Mouse (Mus musculus): Measurements from ENCODE around the gene Rps26. TPM values are rescaled to one million over a fixed set of nuclear protein-coding genes. Genes with fewer than 3 reads are reported as not detected.

The Rps26 gene
- polyA plus RNA-seq, 1 experiment from 2014 or later: 624 TPM

DNA sequence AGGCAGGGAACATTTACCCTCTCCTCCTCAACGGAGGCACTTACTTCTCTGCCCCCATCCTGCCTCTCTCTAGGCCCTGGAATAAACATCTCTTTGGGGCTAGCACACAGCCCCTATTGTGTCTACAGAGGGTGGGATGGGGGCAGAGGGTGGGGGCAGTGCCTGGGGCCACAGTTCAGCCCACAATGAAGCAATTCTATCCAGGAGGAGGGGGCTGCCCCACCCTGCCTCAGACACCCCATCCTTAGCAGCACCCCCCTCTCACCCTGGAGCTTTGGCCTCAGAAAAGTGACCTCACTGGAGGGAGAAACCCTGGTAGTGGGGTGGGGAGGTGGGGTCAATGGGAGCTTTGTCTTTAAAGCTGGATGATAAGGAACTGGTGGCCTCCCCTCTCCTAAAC lies 40.0 kb downstream of the Rps26 start:
- WGBS: 8% methylated on average over 1 of the region's 1 CpGs
- Histone ChIP-seq H3K4me3 (ENCODE audit: low read length) (peak overlapping the region; percentile 66), H3K4me2 (ENCODE audit: low read depth, low read length) (peak overlapping the region; percentile 57), H3K27ac (ENCODE audit: low read length) (peak overlapping the region; percentile 96), H3K9me3 (ENCODE audit: control insufficient read depth, low read length) (no peaks in the 10 kb centered on the region), H3K36me3 (ENCODE audit: control insufficient read depth, insufficient read depth, low read length) (peaks cover 2% of the 10 kb centered on the region; the same call in 1 of the 2 replicates), H3K27me3 (replicated peaks; ENCODE audit: control insufficient read depth, insufficient read depth, low read length) (peaks cover 4% of the 10 kb centered on the region; the same call in 1 of the 2 replicates), H3K4me1 (ENCODE audit: control insufficient read depth, insufficient read depth, low read length) (peaks cover 25% of the 10 kb centered on the region), H3K9ac (ENCODE audit: low read depth, low read length) (peak overlapping the region; percentile 65)
- no peak for ATAC-seq

DNA sequence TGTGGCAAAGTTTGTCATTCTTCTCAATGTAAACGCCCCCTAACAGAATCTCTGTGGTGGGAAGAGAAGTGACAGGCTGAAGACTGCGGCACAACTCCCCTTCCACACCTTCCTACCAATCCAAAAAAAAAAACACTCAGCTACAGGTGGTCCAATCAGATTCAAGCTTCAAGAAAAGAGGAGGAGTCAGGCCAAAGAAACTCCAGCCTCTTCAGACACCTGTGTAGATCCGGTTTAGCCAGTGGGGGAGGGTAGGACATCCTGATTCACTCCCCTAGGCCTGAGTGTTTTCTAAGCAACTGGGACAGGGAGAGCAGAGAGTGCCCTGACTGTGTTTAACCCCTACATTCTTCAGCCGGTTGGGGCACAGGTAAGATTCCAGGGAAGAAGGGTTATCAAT lies 42.2 kb downstream of the Rps26 start:
- peak overlapping the region; percentile 69 for H3K27ac ChIP-seq (ENCODE audit: low read length)
- H3K9me3 ChIP-seq (ENCODE audit: control insufficient read depth, low read length): no peaks in the 10 kb centered on the region
- ATAC-seq: peak; percentile 41
- no peak overlapping the region for H3K4me3 ChIP-seq (ENCODE audit: low read length)
- H3K4me2 ChIP-seq (ENCODE audit: low read depth, low read length): peak overlapping the region; percentile 31
- H3K36me3 ChIP-seq (ENCODE audit: control insufficient read depth, insufficient read depth, low read length): peaks cover 2% of the 10 kb centered on the region; the same call in 1 of the 2 replicates
- H3K9ac ChIP-seq (ENCODE audit: low read depth, low read length): 0 out of 2 replicates have a peak overlapping the region, but pooled peaks have one; percentile 2
- 7% methylated on average over 4 of the region's 4 CpGs for WGBS
- H3K27me3 ChIP-seq (replicated peaks; ENCODE audit: control insufficient read depth, insufficient read depth, low read length): peaks cover 4% of the 10 kb centered on the region; the same call in 1 of the 2 replicates
- peaks cover 27% of the 10 kb centered on the region for H3K4me1 ChIP-seq (ENCODE audit: control insufficient read depth, insufficient read depth, low read length)

DNA sequence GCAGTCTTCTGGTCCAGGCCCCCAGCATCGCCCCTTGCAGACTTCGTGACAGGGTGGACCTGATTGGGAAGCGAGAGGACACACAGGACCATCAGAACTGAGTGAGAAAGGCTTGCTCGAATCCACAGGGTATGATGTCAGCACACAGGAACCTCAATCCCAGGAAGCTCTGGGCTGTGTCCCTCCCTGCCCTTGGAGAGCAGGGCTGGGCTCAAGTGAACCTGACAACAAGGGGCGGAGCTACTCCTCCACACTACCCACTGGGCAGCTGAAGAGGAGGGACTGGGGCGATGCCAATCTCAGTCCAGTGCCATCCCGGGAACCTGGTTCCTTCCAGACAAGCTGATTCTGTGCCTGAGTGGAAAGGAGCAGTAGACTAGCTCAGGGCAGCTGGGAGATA lies 42.9 kb downstream of the Rps26 start:
- peaks cover 2% of the 10 kb centered on the region; the same call in 1 of the 2 replicates for H3K36me3 ChIP-seq (ENCODE audit: control insufficient read depth, insufficient read depth, low read length)
- peak overlapping the region; percentile 31; the same call in 1 of the 2 replicates for H3K4me2 ChIP-seq (ENCODE audit: low read depth, low read length)
- WGBS: 35% methylated on average over 7 of the region's 7 CpGs
- H3K27me3 ChIP-seq (replicated peaks; ENCODE audit: control insufficient read depth, insufficient read depth, low read length): peaks cover 4% of the 10 kb centered on the region; the same call in 1 of the 2 replicates
- ATAC-seq: 0 out of 2 replicates have a peak, but pooled peaks have one; percentile 12
- peaks cover 31% of the 10 kb centered on the region for H3K4me1 ChIP-seq (ENCODE audit: control insufficient read depth, insufficient read depth, low read length)
- H3K4me3 ChIP-seq (ENCODE audit: low read length): no peak overlapping the region
- H3K9ac ChIP-seq (ENCODE audit: low read depth, low read length): peak overlapping the region; percentile 16; the same call in 1 of the 2 replicates
- H3K9me3 ChIP-seq (ENCODE audit: control insufficient read depth, low read length): no peaks in the 10 kb centered on the region
- H3K27ac ChIP-seq (ENCODE audit: low read length): peak overlapping the region; percentile 63

DNA sequence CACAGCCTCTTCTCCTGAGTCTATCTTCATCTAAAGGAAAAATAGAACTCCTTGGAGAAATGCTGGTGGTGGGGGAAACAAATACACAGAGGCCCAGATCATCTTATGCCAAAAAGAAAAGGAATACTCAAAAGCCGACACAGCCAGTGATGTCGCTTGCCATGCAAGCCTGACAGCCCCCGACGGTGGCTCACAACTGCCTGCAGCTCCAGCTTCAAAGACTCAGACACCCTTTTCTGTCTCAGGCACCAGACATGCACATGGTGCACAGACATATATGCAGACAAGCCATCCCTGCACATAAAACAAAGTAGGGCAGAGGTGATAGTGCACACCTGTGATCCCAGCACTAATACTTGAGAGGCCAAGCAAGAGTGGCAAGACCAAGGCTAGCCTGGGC lies 46.8 kb downstream of the Rps26 start:
- ATAC-seq: peak; percentile 3
- Histone ChIP-seq H3K4me1 (ENCODE audit: control insufficient read depth, insufficient read depth, low read length) (peaks cover 24% of the 10 kb centered on the region), H3K27me3 (replicated peaks; ENCODE audit: control insufficient read depth, insufficient read depth, low read length) (no peaks in the 10 kb centered on the region), H3K9ac (ENCODE audit: low read depth, low read length) (no peak overlapping the region), H3K4me2 (ENCODE audit: low read depth, low read length) (no peak overlapping the region), H3K36me3 (ENCODE audit: control insufficient read depth, insufficient read depth, low read length) (peaks cover 18% of the 10 kb centered on the region; the same call in 1 of the 2 replicates), H3K27ac (ENCODE audit: low read length) (peak overlapping the region; percentile 73), H3K4me3 (ENCODE audit: low read length) (no peak overlapping the region), H3K9me3 (ENCODE audit: control insufficient read depth, low read length) (no peaks in the 10 kb centered on the region)
- 77% methylated on average over 4 of the region's 4 CpGs for WGBS

DNA sequence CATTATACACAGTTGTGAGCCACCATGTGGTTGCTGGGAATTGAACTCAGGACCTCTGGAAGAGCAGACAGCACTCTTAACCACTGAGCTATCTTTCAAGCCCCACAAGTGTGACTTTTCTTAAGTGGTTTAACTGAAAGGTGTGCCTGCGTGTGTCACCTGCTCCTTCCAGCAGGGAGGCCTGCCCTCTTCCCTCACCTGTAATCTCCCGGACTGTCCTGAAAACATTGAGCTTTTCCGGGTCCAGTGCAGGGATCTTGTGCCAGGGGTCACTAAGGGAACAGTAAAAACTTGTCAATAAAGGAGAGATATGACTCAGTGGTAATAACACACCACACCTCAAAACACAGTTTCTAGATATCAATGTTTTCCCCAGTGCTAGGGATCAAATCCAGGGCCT lies 47.2 kb downstream of the Rps26 start:
- 65% methylated on average over 3 of the region's 3 CpGs for WGBS
- Histone ChIP-seq H3K4me2 (ENCODE audit: low read depth, low read length) (no peak overlapping the region), H3K9me3 (ENCODE audit: control insufficient read depth, low read length) (no peaks in the 10 kb centered on the region), H3K36me3 (ENCODE audit: control insufficient read depth, insufficient read depth, low read length) (peaks cover 18% of the 10 kb centered on the region; the same call in 1 of the 2 replicates), H3K4me3 (ENCODE audit: low read length) (no peak overlapping the region), H3K27me3 (replicated peaks; ENCODE audit: control insufficient read depth, insufficient read depth, low read length) (no peaks in the 10 kb centered on the region), H3K27ac (ENCODE audit: low read length) (peak overlapping the region; percentile 73), H3K9ac (ENCODE audit: low read depth, low read length) (no peak overlapping the region), H3K4me1 (ENCODE audit: control insufficient read depth, insufficient read depth, low read length) (peaks cover 22% of the 10 kb centered on the region)
- peak; percentile 92 for ATAC-seq

DNA sequence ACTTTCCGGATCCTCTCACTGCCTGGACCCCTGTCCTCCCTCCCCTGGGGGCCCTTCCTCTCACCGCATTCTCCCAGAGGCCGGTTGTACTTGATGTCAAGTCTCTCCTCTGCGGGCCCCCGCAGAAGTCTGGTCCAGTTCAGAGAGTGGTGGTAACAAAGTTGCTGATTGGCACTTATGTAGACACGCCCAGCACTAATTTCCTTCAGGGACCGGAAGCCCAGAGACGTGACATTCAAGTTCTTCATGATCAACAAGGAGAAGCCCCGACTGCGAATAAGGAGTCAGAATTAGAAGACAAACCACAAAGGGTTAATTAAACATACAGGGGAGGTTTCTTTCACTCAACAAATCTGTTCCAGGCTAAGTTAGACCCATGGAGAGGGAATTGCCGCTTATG lies 48.2 kb downstream of the Rps26 start:
- H3K4me3 ChIP-seq (ENCODE audit: low read length): no peak overlapping the region
- no peaks in the 10 kb centered on the region for H3K27me3 ChIP-seq (replicated peaks; ENCODE audit: control insufficient read depth, insufficient read depth, low read length)
- no peak overlapping the region for H3K27ac ChIP-seq (ENCODE audit: low read length)
- WGBS: 69% methylated on average over 11 of the region's 11 CpGs
- no peaks in the 10 kb centered on the region for H3K9me3 ChIP-seq (ENCODE audit: control insufficient read depth, low read length)
- H3K9ac ChIP-seq (ENCODE audit: low read depth, low read length): no peak overlapping the region
- no peak for ATAC-seq
- peaks cover 13% of the 10 kb centered on the region; the same call in 1 of the 2 replicates for H3K4me1 ChIP-seq (ENCODE audit: control insufficient read depth, insufficient read depth, low read length)
- no peak overlapping the region for H3K4me2 ChIP-seq (ENCODE audit: low read depth, low read length)
- H3K36me3 ChIP-seq (ENCODE audit: control insufficient read depth, insufficient read depth, low read length): peaks cover 18% of the 10 kb centered on the region; the same call in 1 of the 2 replicates

DNA sequence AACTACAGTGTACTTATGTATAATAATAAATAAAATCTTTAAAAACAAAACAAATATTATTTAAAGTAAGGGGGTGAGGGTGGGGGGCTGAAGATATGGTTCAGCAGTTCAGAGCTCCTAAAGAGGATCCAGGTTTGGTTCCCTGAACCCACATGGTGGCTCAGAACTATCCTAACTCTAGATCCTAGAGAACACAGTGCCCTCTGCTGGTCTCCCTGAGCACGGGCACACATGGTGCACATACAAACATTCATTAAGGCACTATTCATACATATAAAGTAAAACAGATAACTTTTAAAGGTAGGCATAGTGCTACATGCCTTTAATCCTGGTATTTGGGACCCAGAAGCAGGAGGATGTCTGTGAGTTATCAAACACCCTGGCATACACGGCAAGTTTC lies 51.5 kb downstream of the Rps26 start:
- Histone ChIP-seq H3K36me3 (ENCODE audit: control insufficient read depth, insufficient read depth, low read length) (peaks cover 15% of the 10 kb centered on the region; the same call in 1 of the 2 replicates), H3K4me2 (ENCODE audit: low read depth, low read length) (no peak overlapping the region), H3K27me3 (replicated peaks; ENCODE audit: control insufficient read depth, insufficient read depth, low read length) (no peaks in the 10 kb centered on the region), H3K4me1 (ENCODE audit: control insufficient read depth, insufficient read depth, low read length) (peaks cover 10% of the 10 kb centered on the region; the same call in 1 of the 2 replicates), H3K27ac (ENCODE audit: low read length) (no peak overlapping the region), H3K9me3 (ENCODE audit: control insufficient read depth, low read length) (no peaks in the 10 kb centered on the region), H3K9ac (ENCODE audit: low read depth, low read length) (no peak overlapping the region), H3K4me3 (ENCODE audit: low read length) (no peak overlapping the region)
- 89% methylated on average over 2 of the region's 2 CpGs for WGBS
- no peak for ATAC-seq

Small RNAs within 50 kb of the gene (microRNA-seq; reads per million reads assigned to microRNA genes)
- 1.6 reads per million for gene Mir6917

Other genes with a start within 250 kb of the Rps26 start
- 6.7 and 7.2 TPM in 2 replicates for gene Ankrd52, start 249.6 kb downstream of the Rps26 start, polyA plus RNA-seq (2015; fragmentation: Nextera tagmentation; extraction: Ambion mirVana)
- 207 and 242 TPM in 2 replicates for gene Slc39a5, start 225.5 kb downstream of the Rps26 start, polyA plus RNA-seq (2015; fragmentation: Nextera tagmentation; extraction: Ambion mirVana)
- 104 TPM in 2 replicates for gene Nabp2, start 215.3 kb downstream of the Rps26 start, polyA plus RNA-seq (2015; fragmentation: Nextera tagmentation; extraction: Ambion mirVana)
- gene Rnf41, start 215.1 kb downstream of the Rps26 start, polyA plus RNA-seq (2015; fragmentation: Nextera tagmentation; extraction: Ambion mirVana): 43.2 and 43.3 TPM in 2 replicates
- 46.6 and 51.1 TPM in 2 replicates for gene Smarcc2, start 167.5 kb downstream of the Rps26 start, polyA plus RNA-seq (2015; fragmentation: Nextera tagmentation; extraction: Ambion mirVana)
- 1,841 and 1,876 TPM in 2 replicates for gene Myl6, start 132.6 kb downstream of the Rps26 start, polyA plus RNA-seq (2015; fragmentation: Nextera tagmentation; extraction: Ambion mirVana)
- 2.8 TPM in 2 replicates for gene Myl6b, start 128.1 kb downstream of the Rps26 start, polyA plus RNA-seq (2015; fragmentation: Nextera tagmentation; extraction: Ambion mirVana)
- gene Esyt1, start 100.9 kb downstream of the Rps26 start, polyA plus RNA-seq (2015; fragmentation: Nextera tagmentation; extraction: Ambion mirVana): 24.4 and 25.7 TPM in 2 replicates
- 13.3 and 13.6 TPM in 2 replicates for gene Zc3h10, start 79.0 kb downstream of the Rps26 start, polyA plus RNA-seq (2015; fragmentation: Nextera tagmentation; extraction: Ambion mirVana)
- 3,191 and 3,364 TPM in 2 replicates for gene Rpl41, start 77.4 kb downstream of the Rps26 start, polyA plus RNA-seq (2015; fragmentation: Nextera tagmentation; extraction: Ambion mirVana)
- gene Pa2g4, start 60.8 kb downstream of the Rps26 start, polyA plus RNA-seq (2015; fragmentation: Nextera tagmentation; extraction: Ambion mirVana): 171 and 196 TPM in 2 replicates
- 29.6 and 34.9 TPM in 2 replicates for gene Erbb3, start 37.1 kb downstream of the Rps26 start, polyA plus RNA-seq (2015; fragmentation: Nextera tagmentation; extraction: Ambion mirVana)
- gene Ikzf4, start 19.2 kb upstream of the Rps26 start, polyA plus RNA-seq (2015; fragmentation: Nextera tagmentation; extraction: Ambion mirVana): 1.6 and 2.0 TPM in 2 replicates
- gene Suox, start 47.3 kb upstream of the Rps26 start, polyA plus RNA-seq (2015; fragmentation: Nextera tagmentation; extraction: Ambion mirVana): 11.8 and 13.0 TPM in 2 replicates
- gene Rab5b, start 69.5 kb upstream of the Rps26 start, polyA plus RNA-seq (2015; fragmentation: Nextera tagmentation; extraction: Ambion mirVana): 61.6 and 64.5 TPM in 2 replicates
- gene Pmel, start 77.4 kb upstream of the Rps26 start, polyA plus RNA-seq (2015; fragmentation: Nextera tagmentation; extraction: Ambion mirVana): 1.5 and 1.6 TPM in 2 replicates
- 60.4 and 65.2 TPM in 2 replicates for gene Cdk2, start 78.3 kb upstream of the Rps26 start, polyA plus RNA-seq (2015; fragmentation: Nextera tagmentation; extraction: Ambion mirVana)
- 7.8 and 7.9 TPM in 2 replicates for gene Dgka, start 118.1 kb upstream of the Rps26 start, polyA plus RNA-seq (2015; fragmentation: Nextera tagmentation; extraction: Ambion mirVana)
- gene Pym1, start 121.1 kb upstream of the Rps26 start, polyA plus RNA-seq (2015; fragmentation: Nextera tagmentation; extraction: Ambion mirVana): 28.4 and 31.5 TPM in 2 replicates
- 0.66 and 0.81 TPM in 2 replicates for gene Mmp19, start 164.2 kb upstream of the Rps26 start, polyA plus RNA-seq (2015; fragmentation: Nextera tagmentation; extraction: Ambion mirVana)
- 45.5 and 45.8 TPM in 2 replicates for gene Dnajc14, start 177.3 kb upstream of the Rps26 start, polyA plus RNA-seq (2015; fragmentation: Nextera tagmentation; extraction: Ambion mirVana)
- 11.6 and 13.4 TPM in 2 replicates for gene Tmem198b, start 177.6 kb upstream of the Rps26 start, polyA plus RNA-seq (2015; fragmentation: Nextera tagmentation; extraction: Ambion mirVana)
- 154 and 172 TPM in 2 replicates for gene Sarnp, start 190.6 kb upstream of the Rps26 start, polyA plus RNA-seq (2015; fragmentation: Nextera tagmentation; extraction: Ambion mirVana)
- 126 and 132 TPM in 2 replicates for gene Ormdl2, start 194.9 kb upstream of the Rps26 start, polyA plus RNA-seq (2015; fragmentation: Nextera tagmentation; extraction: Ambion mirVana)

Measured in intestine, embryonic 16.5 days (tissue).